Mouse (Mus musculus) spleen, postnatal 36 days (tissue): Measurements from ENCODE around the gene Ptpn4.

Experiments
- DNase-seq, 2 experiments: peaks; one replicate each; pipeline ENCODE4 v3.0.0; 2022; ENCODE audit warnings: low spot score in 2 of 2, mixed read lengths in 1 of 2

Gene Ptpn4

GRCm38 (mm10) chr1:119641090-119641812, 196.2 kb downstream of the Ptpn4 start:
- DNase-seq: no peak

GRCm38 (mm10) chr1:119640006-119640405, 197.4 kb downstream of the Ptpn4 start:
- DNase-seq: no peak

GRCm38 (mm10) chr1:119637188-119638023, 200.0 kb downstream of the Ptpn4 start:
- no peak for DNase-seq

GRCm38 (mm10) chr1:119634746-119635145, 202.7 kb downstream of the Ptpn4 start:
- no peak for DNase-seq

- DNase-seq: no peak
Measured at GRCm38 (mm10) chr1:119630428-119630827, 207.0 kb downstream of the Ptpn4 start.

- DNase-seq: no peak
Measured at GRCm38 (mm10) chr1:119626837-119627236, 210.6 kb downstream of the Ptpn4 start.

GRCm38 (mm10) chr1:119624444-119624843, 213.0 kb downstream of the Ptpn4 start:
- DNase-seq: no peak

GRCm38 (mm10) chr1:119605396-119605795, 232.0 kb downstream of the Ptpn4 start:
- no peak for DNase-seq
